Mouse (Mus musculus) brain, adult 2 months (tissue): ENCODE data around the gene Srp68.

Experiments
- DNase-seq: peaks from one replicate; pipeline ENCODE4 v3.0.0; 2011; ENCODE audit warnings: low read depth, low spot score

Gene Srp68

GRCm38 (mm10) chr11:116274045-116274666 lies at the start of gene Srp68:
Srp68 (minus strand) TSS chr11:116274217.
- DNase-seq = peak; percentile 99

- peak; percentile 78 for DNase-seq
These were observed 45.0 kb upstream of the Srp68 start for GRCm38 (mm10) chr11:116318719-116319659.

GRCm38 (mm10) chr11:116312359-116312758 lies 38.3 kb upstream of the Srp68 start:
- no peak for DNase-seq

GRCm38 (mm10) chr11:116311169-116311568 lies 37.2 kb upstream of the Srp68 start:
- DNase-seq = peak; percentile 72

GRCm38 (mm10) chr11:116309601-116310000 lies 35.6 kb upstream of the Srp68 start:
- no peak for DNase-seq

- no peak for DNase-seq
These were observed 33.9 kb upstream of the Srp68 start for GRCm38 (mm10) chr11:116307762-116308531.

- no peak for DNase-seq
These were observed 33.2 kb upstream of the Srp68 start, which contains the start of gene Exoc7 for GRCm38 (mm10) chr11:116307019-116307725. Exoc7 (minus strand) TSS chr11:116307233.

GRCm38 (mm10) chr11:116306126-116306982 lies 32.3 kb upstream of the Srp68 start:
- DNase-seq = peak; percentile 97

GRCm38 (mm10) chr11:116305423-116305822 lies 31.4 kb upstream of the Srp68 start:
- DNase-seq = no peak

GRCm38 (mm10) chr11:116298621-116299020 lies 24.6 kb upstream of the Srp68 start:
- DNase-seq = peak; percentile 94

GRCm38 (mm10) chr11:116298221-116298620 lies 24.2 kb upstream of the Srp68 start:
- peak; percentile 75 for DNase-seq

- no peak for DNase-seq
These were observed 23.0 kb upstream of the Srp68 start for GRCm38 (mm10) chr11:116297017-116297416.

GRCm38 (mm10) chr11:116296191-116296734 lies 22.2 kb upstream of the Srp68 start:
- DNase-seq = peak; percentile 44

- peak; percentile 71 for DNase-seq
These were observed 20.3 kb upstream of the Srp68 start for GRCm38 (mm10) chr11:116294319-116294718.

- no peak for DNase-seq
These were observed 19.6 kb upstream of the Srp68 start for GRCm38 (mm10) chr11:116293538-116294137.

- DNase-seq = no peak
These were observed 18.4 kb upstream of the Srp68 start for GRCm38 (mm10) chr11:116292401-116292800.

GRCm38 (mm10) chr11:116290556-116290955 lies 16.5 kb upstream of the Srp68 start:
- DNase-seq = no peak

GRCm38 (mm10) chr11:116287351-116287750 lies 13.3 kb upstream of the Srp68 start:
- DNase-seq = no peak

- DNase-seq = no peak
These were observed 11.8 kb upstream of the Srp68 start for GRCm38 (mm10) chr11:116285770-116286191.

- DNase-seq = no peak
These were observed 10.0 kb upstream of the Srp68 start for GRCm38 (mm10) chr11:116283982-116284381.
